Mouse (Mus musculus): Measurements from ENCODE around the gene Acap2. TPM values are rescaled to one million over a fixed set of nuclear protein-coding genes. Genes with fewer than 3 reads are reported as not detected.

Gene Acap2
- polyA plus RNA-seq (2015; fragmentation: Nextera tagmentation; extraction: Ambion mirVana), result 9.4 and 11.0 TPM in 2 replicates

DNA sequence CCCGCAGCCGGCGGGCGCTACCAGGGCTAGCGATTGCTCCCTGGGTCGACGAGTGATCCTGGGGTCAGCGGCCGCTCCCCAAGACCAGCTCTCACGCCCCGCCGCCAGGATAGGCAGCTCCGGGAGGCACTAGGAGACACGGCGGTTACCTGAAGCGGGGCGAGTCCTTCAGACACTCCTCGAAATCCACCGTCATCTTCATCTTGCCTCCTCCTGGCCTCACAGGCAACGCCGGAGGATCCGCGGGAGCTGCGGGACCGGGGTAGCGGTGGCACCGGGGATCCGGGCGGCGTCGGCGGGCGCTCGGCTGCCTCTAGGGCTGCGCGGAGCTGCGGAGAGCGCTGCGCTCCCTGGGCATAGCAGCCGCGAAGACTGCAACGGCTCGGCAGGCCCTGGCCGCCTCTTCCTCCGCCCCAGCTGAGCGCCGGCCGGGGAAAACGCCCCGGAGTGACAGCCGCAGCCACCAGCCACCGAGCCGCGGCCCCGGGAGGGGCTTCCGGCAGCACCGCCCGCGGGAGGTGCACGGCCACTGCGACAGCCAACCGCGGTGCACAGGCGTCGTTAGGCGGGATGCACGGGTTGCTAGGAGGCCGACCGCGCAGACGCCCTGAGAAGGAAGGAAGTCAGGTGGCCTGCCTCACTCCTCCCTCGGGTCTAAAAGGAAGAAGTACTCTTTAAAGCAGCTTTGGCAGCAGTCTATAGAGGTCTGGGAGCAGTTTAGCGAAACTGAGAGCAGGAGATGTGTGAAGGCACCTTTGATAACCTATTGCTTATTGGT is at the start of gene Acap2:
TSS of gene Acap2 (minus strand) at position 456 of the 778 bp plus-strand sequence.
- Histone ChIP-seq H3K4me1 (ENCODE audit: control insufficient read depth, insufficient read depth, low read depth, low read length) (peaks cover 16% of the 10 kb centered on the region), H3K9me3 (ENCODE audit: control insufficient read depth, low read length) (no peaks in the 10 kb centered on the region), H3K4me2 (ENCODE audit: low read length) (peak within 1 kb of the TSS; percentile 78), H3K27ac (ENCODE audit: low read depth, low read length) (peak within 1 kb of the TSS; percentile 96), H3K27me3 (replicated peaks; ENCODE audit: control insufficient read depth, insufficient read depth, low read length) (no peaks in the 10 kb centered on the region), H3K4me3 (ENCODE audit: low read length) (peak within 1 kb of the TSS; percentile 97), H3K9ac (ENCODE audit: low read depth, low read length) (peak within 1 kb of the TSS; percentile 98), H3K36me3 (ENCODE audit: control insufficient read depth, insufficient read depth, low read length) (no peaks in the 10 kb centered on the region)
- peak; percentile 99 for ATAC-seq
- WGBS, result under 1% methylated on average over 60 of the region's 73 CpGs

DNA sequence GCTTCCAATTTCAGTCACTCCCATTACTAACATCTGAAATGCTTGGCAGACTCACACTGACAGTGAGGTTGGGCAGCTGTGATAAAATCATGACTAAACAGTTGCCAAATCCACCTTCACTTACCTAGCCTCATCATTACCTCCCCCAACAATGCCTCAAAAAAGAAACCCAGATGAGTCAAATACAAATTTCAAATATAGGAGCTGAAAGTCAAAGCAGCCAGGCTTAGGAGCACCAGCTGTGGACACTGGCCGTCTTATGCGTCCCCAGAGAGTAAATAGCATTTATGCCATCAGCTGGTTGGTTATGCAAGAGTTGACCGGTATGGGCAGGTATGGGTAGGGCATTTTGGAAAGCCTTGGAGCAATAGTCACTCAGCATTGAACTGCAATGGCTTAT is 48.4 kb upstream of the Acap2 start:
- no peaks in the 10 kb centered on the region for H3K27me3 ChIP-seq (replicated peaks; ENCODE audit: control insufficient read depth, insufficient read depth, low read length)
- no peaks in the 10 kb centered on the region for H3K9me3 ChIP-seq (ENCODE audit: control insufficient read depth, low read length)
- no peak overlapping the region for H3K4me2 ChIP-seq (ENCODE audit: low read length)
- WGBS, result 84% methylated on average over 3 of the region's 3 CpGs
- H3K4me1 ChIP-seq (ENCODE audit: control insufficient read depth, insufficient read depth, low read depth, low read length), result no peaks in the 10 kb centered on the region
- H3K9ac ChIP-seq (ENCODE audit: low read depth, low read length), result no peak overlapping the region
- no peaks in the 10 kb centered on the region for H3K36me3 ChIP-seq (ENCODE audit: control insufficient read depth, insufficient read depth, low read length)
- H3K27ac ChIP-seq (ENCODE audit: low read depth, low read length), result no peak overlapping the region
- H3K4me3 ChIP-seq (ENCODE audit: low read length), result no peak overlapping the region
- ATAC-seq, result no peak

DNA sequence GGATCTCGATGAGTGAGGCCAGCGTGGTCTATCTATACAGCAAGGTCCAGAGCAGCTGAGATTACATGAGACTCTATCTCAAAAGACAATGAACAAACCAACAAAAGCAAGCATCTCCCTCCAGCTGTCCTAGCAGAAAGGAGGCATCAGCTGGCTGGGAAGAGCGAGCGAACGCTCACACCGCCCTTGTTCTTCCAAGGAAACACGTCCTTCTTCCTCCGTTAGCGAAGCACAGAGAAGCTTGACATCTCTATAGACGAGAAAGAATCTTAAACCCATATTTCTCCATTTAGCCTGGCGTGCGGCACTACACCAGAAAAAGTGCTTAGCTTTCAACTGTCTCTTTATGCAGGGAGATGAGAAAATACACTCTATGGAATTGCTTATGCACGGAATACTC is 47.7 kb upstream of the Acap2 start:
- H3K9ac ChIP-seq (ENCODE audit: low read depth, low read length), result no peak overlapping the region
- no peak for ATAC-seq
- no peaks in the 10 kb centered on the region for H3K9me3 ChIP-seq (ENCODE audit: control insufficient read depth, low read length)
- no peaks in the 10 kb centered on the region for H3K4me1 ChIP-seq (ENCODE audit: control insufficient read depth, insufficient read depth, low read depth, low read length)
- no peaks in the 10 kb centered on the region for H3K36me3 ChIP-seq (ENCODE audit: control insufficient read depth, insufficient read depth, low read length)
- H3K4me3 ChIP-seq (ENCODE audit: low read length), result no peak overlapping the region
- no peak overlapping the region for H3K4me2 ChIP-seq (ENCODE audit: low read length)
- WGBS, result 78% methylated on average over 13 of the region's 13 CpGs
- H3K27ac ChIP-seq (ENCODE audit: low read depth, low read length), result no peak overlapping the region
- no peaks in the 10 kb centered on the region for H3K27me3 ChIP-seq (replicated peaks; ENCODE audit: control insufficient read depth, insufficient read depth, low read length)

DNA sequence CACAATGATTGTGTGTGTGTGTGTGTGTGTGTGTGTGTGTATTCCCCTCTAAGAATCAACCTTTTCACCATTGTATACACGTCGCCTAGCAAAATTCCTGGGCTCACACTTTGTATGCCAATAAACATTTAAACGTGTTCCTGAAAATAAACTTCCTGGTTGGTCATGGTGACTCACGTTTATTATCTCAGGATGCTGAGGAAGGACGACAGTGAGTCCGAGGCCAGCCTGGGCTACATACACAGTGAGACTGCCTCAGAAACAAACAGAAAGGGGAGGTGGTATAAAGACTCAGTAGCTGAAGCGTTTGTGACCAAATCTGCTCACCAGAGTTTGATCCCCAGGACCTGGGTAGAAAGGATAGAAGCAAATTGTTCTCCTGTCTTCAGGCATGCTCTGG is 46.4 kb upstream of the Acap2 start:
- 84% methylated on average over 7 of the region's 7 CpGs for WGBS
- H3K9me3 ChIP-seq (ENCODE audit: control insufficient read depth, low read length), result no peaks in the 10 kb centered on the region
- no peaks in the 10 kb centered on the region for H3K27me3 ChIP-seq (replicated peaks; ENCODE audit: control insufficient read depth, insufficient read depth, low read length)
- ATAC-seq, result no peak
- H3K9ac ChIP-seq (ENCODE audit: low read depth, low read length), result no peak overlapping the region
- H3K4me3 ChIP-seq (ENCODE audit: low read length), result no peak overlapping the region
- no peaks in the 10 kb centered on the region for H3K4me1 ChIP-seq (ENCODE audit: control insufficient read depth, insufficient read depth, low read depth, low read length)
- H3K4me2 ChIP-seq (ENCODE audit: low read length), result no peak overlapping the region
- H3K27ac ChIP-seq (ENCODE audit: low read depth, low read length), result no peak overlapping the region
- H3K36me3 ChIP-seq (ENCODE audit: control insufficient read depth, insufficient read depth, low read length), result no peaks in the 10 kb centered on the region

DNA sequence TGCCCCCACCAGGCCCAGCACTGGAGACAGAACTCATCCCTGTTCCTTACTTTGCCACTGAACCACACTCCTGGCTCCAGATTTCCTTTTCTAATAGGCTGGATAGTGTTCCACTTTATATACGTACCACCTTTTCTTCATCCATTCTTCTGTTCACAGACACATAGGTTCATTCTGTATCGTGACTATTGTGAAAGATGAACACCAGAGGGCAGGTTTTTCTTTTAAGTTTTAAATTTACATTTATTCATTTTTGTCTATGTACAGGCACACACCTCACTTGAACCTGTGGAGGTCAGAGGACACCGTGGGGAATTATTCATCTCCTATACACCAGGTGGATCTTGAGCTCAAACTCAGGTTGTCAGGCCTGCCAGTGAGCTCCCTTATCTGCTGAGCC is 43.0 kb upstream of the Acap2 start:
- Histone ChIP-seq H3K36me3 (ENCODE audit: control insufficient read depth, insufficient read depth, low read length) (no peaks in the 10 kb centered on the region), H3K27me3 (replicated peaks; ENCODE audit: control insufficient read depth, insufficient read depth, low read length) (no peaks in the 10 kb centered on the region), H3K4me1 (ENCODE audit: control insufficient read depth, insufficient read depth, low read depth, low read length) (no peaks in the 10 kb centered on the region), H3K9me3 (ENCODE audit: control insufficient read depth, low read length) (no peaks in the 10 kb centered on the region), H3K4me3 (ENCODE audit: low read length) (no peak overlapping the region), H3K9ac (ENCODE audit: low read depth, low read length) (no peak overlapping the region), H3K4me2 (ENCODE audit: low read length) (no peak overlapping the region), H3K27ac (ENCODE audit: low read depth, low read length) (no peak overlapping the region)
- no peak for ATAC-seq
- WGBS, result 90% methylated on average over 3 of the region's 3 CpGs

DNA sequence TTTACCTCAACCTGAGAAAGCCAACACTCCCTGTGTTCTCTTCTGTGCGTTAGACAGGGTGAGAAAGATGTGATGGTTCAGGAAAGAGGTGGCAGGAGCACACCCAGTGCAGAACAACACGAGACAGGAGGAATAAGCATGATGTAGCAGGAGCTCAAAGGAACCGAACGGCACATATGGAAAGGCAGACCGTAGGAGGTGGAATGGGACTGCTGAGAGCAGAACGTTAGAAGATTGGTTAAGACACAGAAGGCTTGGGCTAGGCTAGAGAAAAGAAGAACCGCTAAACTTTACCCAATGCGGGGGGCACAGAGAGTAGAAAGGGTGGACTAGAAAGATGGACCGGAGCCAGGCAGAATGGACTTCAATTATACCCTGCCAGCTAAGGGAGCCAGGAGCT is 40.4 kb upstream of the Acap2 start:
- Histone ChIP-seq H3K9ac (ENCODE audit: low read depth, low read length) (no peak overlapping the region), H3K4me3 (ENCODE audit: low read length) (no peak overlapping the region), H3K9me3 (ENCODE audit: control insufficient read depth, low read length) (no peaks in the 10 kb centered on the region), H3K27ac (ENCODE audit: low read depth, low read length) (no peak overlapping the region), H3K4me2 (ENCODE audit: low read length) (no peak overlapping the region), H3K36me3 (ENCODE audit: control insufficient read depth, insufficient read depth, low read length) (no peaks in the 10 kb centered on the region), H3K4me1 (ENCODE audit: control insufficient read depth, insufficient read depth, low read depth, low read length) (no peaks in the 10 kb centered on the region), H3K27me3 (replicated peaks; ENCODE audit: control insufficient read depth, insufficient read depth, low read length) (no peaks in the 10 kb centered on the region)
- no peak for ATAC-seq
- WGBS, result 83% methylated on average over 9 of the region's 9 CpGs

DNA sequence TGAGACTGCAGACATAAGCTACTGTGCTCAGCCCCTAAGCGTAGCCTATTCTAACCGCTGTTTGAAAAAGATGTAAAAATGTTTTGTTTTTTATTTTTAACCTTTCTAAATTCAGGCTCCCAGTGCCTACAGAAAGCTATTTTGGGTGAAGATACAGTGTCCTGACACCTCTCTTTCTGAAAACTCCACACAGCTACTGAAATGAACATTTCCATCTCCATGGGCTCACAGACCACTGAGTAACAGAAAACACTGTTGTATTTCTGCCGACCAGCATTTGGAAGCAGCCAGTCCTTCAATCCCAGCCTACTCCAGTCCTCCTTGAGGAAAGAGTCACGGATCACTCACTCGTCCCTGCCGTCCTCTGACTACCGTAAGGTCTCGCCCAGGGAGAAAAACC is 39.5 kb upstream of the Acap2 start:
- Histone ChIP-seq H3K36me3 (ENCODE audit: control insufficient read depth, insufficient read depth, low read length) (no peaks in the 10 kb centered on the region), H3K9ac (ENCODE audit: low read depth, low read length) (no peak overlapping the region), H3K27ac (ENCODE audit: low read depth, low read length) (no peak overlapping the region), H3K9me3 (ENCODE audit: control insufficient read depth, low read length) (no peaks in the 10 kb centered on the region), H3K4me2 (ENCODE audit: low read length) (no peak overlapping the region), H3K27me3 (replicated peaks; ENCODE audit: control insufficient read depth, insufficient read depth, low read length) (no peaks in the 10 kb centered on the region), H3K4me3 (ENCODE audit: low read length) (no peak overlapping the region), H3K4me1 (ENCODE audit: control insufficient read depth, insufficient read depth, low read depth, low read length) (no peaks in the 10 kb centered on the region)
- ATAC-seq, result no peak
- WGBS, result 96% methylated on average over 8 of the region's 8 CpGs

DNA sequence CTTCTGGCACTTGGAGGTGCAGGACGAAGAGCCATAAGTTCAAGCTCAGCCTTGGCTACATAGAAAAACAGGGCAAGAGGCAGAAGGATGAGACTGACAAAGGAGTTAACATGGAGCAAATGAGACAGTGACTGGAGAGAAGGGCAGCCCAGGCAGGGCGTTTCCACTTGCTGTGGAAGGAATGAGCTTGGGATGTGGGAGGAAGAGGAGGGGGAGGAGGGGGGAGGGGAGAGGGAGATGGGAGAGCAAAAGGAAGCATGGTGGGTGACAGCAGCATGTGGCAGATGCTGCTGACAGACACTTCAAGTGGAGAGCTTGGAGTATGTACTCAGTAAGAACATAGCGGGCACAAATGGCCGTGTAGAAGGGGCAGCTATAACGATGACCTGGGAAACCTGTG is 37.2 kb upstream of the Acap2 start:
- H3K4me3 ChIP-seq (ENCODE audit: low read length), result no peak overlapping the region
- no peaks in the 10 kb centered on the region for H3K9me3 ChIP-seq (ENCODE audit: control insufficient read depth, low read length)
- H3K27ac ChIP-seq (ENCODE audit: low read depth, low read length), result no peak overlapping the region
- H3K4me1 ChIP-seq (ENCODE audit: control insufficient read depth, insufficient read depth, low read depth, low read length), result peaks cover 4% of the 10 kb centered on the region; the same call in 1 of the 2 replicates
- no peaks in the 10 kb centered on the region for H3K27me3 ChIP-seq (replicated peaks; ENCODE audit: control insufficient read depth, insufficient read depth, low read length)
- no peaks in the 10 kb centered on the region for H3K36me3 ChIP-seq (ENCODE audit: control insufficient read depth, insufficient read depth, low read length)
- no peak overlapping the region for H3K4me2 ChIP-seq (ENCODE audit: low read length)
- WGBS, result 87% methylated on average over 5 of the region's 5 CpGs
- H3K9ac ChIP-seq (ENCODE audit: low read depth, low read length), result no peak overlapping the region
- ATAC-seq, result no peak

DNA sequence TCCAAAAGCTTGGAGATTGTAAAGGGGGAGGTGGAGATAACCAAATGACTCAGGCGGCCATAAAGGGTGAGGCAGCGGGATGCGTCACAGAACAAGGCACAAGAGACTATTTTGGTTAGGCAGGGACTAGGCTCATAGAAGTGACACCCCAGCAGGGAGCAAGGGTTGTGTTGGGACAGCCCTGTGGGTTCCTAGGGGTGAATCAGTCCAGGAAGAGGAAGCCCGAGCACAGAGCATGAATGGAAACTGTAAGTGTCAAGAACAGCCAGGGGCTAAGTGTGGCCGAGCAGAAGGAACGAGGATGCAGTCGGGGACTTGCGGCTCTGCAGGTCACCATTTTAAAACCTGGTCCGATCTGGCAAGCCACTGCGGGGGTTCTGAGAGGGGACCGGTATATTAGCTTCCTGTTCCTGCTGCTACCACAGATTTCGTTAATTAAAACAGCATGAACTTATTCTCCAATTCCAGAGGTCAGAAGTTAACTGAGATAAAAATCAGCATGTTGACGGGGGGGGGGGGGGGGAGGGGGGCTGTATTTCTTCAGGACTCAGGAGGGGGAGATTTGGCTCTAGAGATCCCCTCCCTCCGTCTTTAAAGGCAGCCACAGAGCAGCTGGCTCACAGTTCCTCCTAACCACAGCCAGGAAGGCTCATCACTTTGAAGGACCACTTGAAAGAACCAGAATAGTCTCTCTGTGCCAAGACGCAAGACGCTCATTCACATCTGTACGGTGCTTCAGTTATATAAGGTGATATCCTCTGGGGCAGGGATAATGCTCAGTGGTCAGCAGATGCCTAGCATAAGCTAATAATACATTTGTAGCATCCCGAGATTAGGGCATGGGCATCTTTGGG is 34.6 kb upstream of the Acap2 start:
- WGBS, result 31% methylated on average over 17 of the region's 18 CpGs
- H3K4me2 ChIP-seq (ENCODE audit: low read length), result 0 out of 2 replicates have a peak overlapping the region, but pooled peaks have one; percentile 9
- peaks cover 4% of the 10 kb centered on the region for H3K4me1 ChIP-seq (ENCODE audit: control insufficient read depth, insufficient read depth, low read depth, low read length)
- H3K9me3 ChIP-seq (ENCODE audit: control insufficient read depth, low read length), result no peaks in the 10 kb centered on the region
- no peaks in the 10 kb centered on the region for H3K36me3 ChIP-seq (ENCODE audit: control insufficient read depth, insufficient read depth, low read length)
- H3K27me3 ChIP-seq (replicated peaks; ENCODE audit: control insufficient read depth, insufficient read depth, low read length), result no peaks in the 10 kb centered on the region
- H3K27ac ChIP-seq (ENCODE audit: low read depth, low read length), result no peak overlapping the region
- no peak overlapping the region for H3K4me3 ChIP-seq (ENCODE audit: low read length)
- H3K9ac ChIP-seq (ENCODE audit: low read depth, low read length), result 0 out of 2 replicates have a peak overlapping the region, but pooled peaks have one; percentile 4
- no peak for ATAC-seq
